Mouse (Mus musculus) limb, embryonic 14.5 days (tissue): ENCODE measurements around the gene H2-T23. TPM values are rescaled to one million over a fixed set of nuclear protein-coding genes. Genes with fewer than 3 reads are reported as not detected.
"Not testable (repeated sequence)": the region's sequence is repeated elsewhere in the genome, so short reads cannot be mapped to it uniquely, and the experiment has no call there.

Experiments used
- ATAC-seq: fragments of 200-750 bp; cut with Nextera tagmentation; 2 replicates; pipeline ENCODE4 v1.8.0; 2017; ENCODE audit warnings: low read depth, moderate number of reproducible peaks, moderate TSS enrichment; ENCODE audit not compliant: low FRiP score
- DNase-seq: peaks from one replicate; pipeline ENCODE4 v3.0.0-alpha.2; 2015; ENCODE audit warnings: low spot score
- H3K27ac ChIP-seq: fragments of 300-500 bp; sonication (generic); replicated peaks from 2 replicates; pipeline ENCODE4 v1.5.1; 2014; ENCODE audit warnings: low read depth, mild to moderate bottlenecking, low read length, moderate library complexity, mixed read lengths
- H3K27me3 ChIP-seq: fragments of 300-500 bp; sonication (generic); 2 replicates; pipeline ENCODE4 v1.6.1; 2014; ENCODE audit warnings: low read length, mixed read lengths; ENCODE audit not compliant: control insufficient read depth, insufficient read depth
- H3K36me3 ChIP-seq: fragments of 300-500 bp; sonication (generic); 2 replicates; pipeline ENCODE4 v1.6.1; 2014; ENCODE audit warnings: mild to moderate bottlenecking, low read length, moderate library complexity, mixed read lengths; ENCODE audit not compliant: control insufficient read depth, insufficient read depth
- H3K4me1 ChIP-seq: fragments of 300-500 bp; sonication (generic); 2 replicates; pipeline ENCODE4 v1.6.1; 2014; ENCODE audit warnings: antibody characterized with exemption, low read length, mixed read lengths; ENCODE audit not compliant: control insufficient read depth, insufficient read depth
- H3K4me2 ChIP-seq: fragments of 300-500 bp; sonication (generic); replicated peaks from 2 replicates; pipeline ENCODE4 v1.6.1; 2014; ENCODE audit warnings: low read depth, mild to moderate bottlenecking, low read length, moderate library complexity; ENCODE audit not compliant: severe bottlenecking
- H3K4me3 ChIP-seq: fragments of 300-500 bp; sonication (generic); replicated peaks from 2 replicates; pipeline ENCODE4 v1.5.1; 2014; ENCODE audit warnings: low read length
- H3K9ac ChIP-seq: fragments of 300-500 bp; sonication (generic); 2 replicates; pipeline ENCODE4 v1.6.1; 2014; ENCODE audit warnings: mild to moderate bottlenecking, low read depth, low read length, moderate library complexity; ENCODE audit not compliant: severe bottlenecking
- H3K9me3 ChIP-seq: fragments of 300-500 bp; sonication (generic); 2 replicates; pipeline ENCODE4 v1.6.1; 2016; ENCODE audit warnings: low read length; ENCODE audit not compliant: control insufficient read depth
- POLR2A ChIP-seq: fragments of 200-500 bp; IDR thresholded peaks from 2 replicates; pipeline ENCODE4 v1.8.0; 2012; ENCODE audit warnings: inconsistent platforms, mild to moderate bottlenecking, moderate library complexity, borderline replicate concordance; ENCODE audit not compliant: insufficient read depth, insufficient read length; ENCODE audit errors: extremely low read depth
- WGBS: fragments of 180-500 bp; shearing (Covaris S2); extraction: QIAGEN DNeasy Blood & Tissue Kit; methylation state at CpG from one replicate; pipeline ENCODE4 v1.1.7; 2014; 5-methylcytosine and 5-hydroxymethylcytosine counted together
- polyA plus RNA-seq, 2 experiments: library from polyadenylated mRNA; depleted of rRNA in 1 of 2; stranded (reverse) in 1 of 2; unstranded in 1 of 2; fragments of >200 nt; fragmentation: Nextera tagmentation in 1 of 2; extraction: Ambion mirVana in 1 of 2; gene quantifications; 2 replicates each; pipeline versions ENCODE4 v1.2.1 to v1.2.3; 2012 to 2014

The H2-T23 gene
- polyA plus RNA-seq, 2 experiments = 10.0 to 13.5 TPM

DNA sequence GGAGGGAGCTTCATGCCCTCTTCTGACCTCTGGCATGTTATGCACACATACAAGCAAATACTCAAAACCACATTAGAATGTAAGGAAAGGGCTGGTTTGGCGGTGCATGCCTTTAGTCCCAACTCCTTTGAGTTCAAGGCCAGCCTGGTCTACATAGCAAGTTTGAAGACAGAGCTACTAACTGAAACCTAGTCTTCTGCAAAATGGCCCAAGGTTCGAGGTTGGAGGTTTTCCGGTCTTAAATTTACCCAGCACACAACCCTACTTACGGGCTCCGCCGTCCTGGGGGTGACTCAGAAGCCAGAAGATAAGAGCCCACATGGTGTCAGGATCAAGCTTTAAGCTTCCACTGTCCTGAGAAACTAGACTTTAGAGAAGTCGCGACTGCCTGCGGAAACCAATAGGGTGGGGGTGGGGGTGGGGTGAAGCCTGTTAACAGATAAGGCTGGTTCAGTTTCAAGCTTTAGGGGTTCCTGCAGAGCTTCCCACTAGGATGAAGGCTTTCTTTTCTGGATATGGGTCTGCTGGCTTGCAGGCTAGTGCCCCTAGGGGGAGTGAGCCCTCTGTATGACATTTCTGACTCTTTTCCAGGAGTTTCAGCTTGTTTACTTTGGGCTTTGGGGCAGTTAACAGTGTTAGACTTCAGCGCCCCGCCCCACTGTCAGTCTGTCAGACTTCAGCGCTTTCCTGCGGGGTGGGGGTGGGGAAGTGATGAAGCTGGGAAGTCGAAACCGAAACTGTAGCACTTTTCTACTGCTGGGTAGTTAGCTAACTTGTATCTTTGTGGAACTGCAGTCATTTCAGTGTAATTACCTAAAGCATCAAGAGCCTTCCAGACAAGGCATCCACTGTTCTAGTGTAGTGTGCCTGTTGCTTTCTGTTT is 12.2 kb downstream of the H2-T23 start, which contains the start of gene H2-T24:
Gene H2-T24 (minus strand): TSS at position 370 of the 883 bp plus-strand sequence.
- Histone ChIP-seq H3K4me2 (peak within 1 kb of the TSS; percentile 31), H3K4me1 (0 out of 2 replicates have a peak, but pooled peaks cover 5% of the 10 kb centered on the region), H3K27ac (no peak within 1 kb of the TSS; the same call in 1 of the 2 replicates), H3K36me3 (0 out of 2 replicates have a peak, but pooled peaks cover under 1% of the 10 kb centered on the region), H3K4me3 (no peak within 1 kb of the TSS; the same call in 1 of the 2 replicates), H3K9me3 (no peaks in the 10 kb centered on the region), H3K9ac (no peak within 1 kb of the TSS), H3K27me3 (no peaks in the 10 kb centered on the region)
- no peak for TF ChIP-seq POLR2A
- DNase-seq (peak; percentile 21), ATAC-seq (no peak)
- 45% methylated on average over 15 of the region's 15 CpGs for WGBS

DNA sequence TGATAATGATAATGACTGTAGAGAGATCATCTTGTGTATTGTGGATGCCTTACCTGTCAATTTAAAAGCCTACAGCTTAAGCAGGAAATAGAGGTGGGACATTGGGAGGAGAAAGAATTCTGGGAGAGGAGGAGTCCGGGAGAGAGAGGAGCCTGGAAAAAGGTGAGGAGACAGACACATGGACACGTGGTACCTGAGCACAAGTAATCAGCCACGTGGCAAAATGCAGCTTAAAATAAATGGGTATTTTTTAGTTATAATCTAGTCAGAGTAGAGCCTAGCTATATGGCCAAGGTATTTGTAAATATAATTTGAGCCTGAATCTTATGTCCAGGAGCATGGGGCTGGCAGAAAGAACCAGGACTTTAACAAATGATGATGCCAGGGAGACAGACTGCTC is 13.1 kb downstream of the H2-T23 start:
- no peaks in the 10 kb centered on the region for H3K27me3 ChIP-seq
- H3K4me1 ChIP-seq = 0 out of 2 replicates have a peak, but pooled peaks cover 5% of the 10 kb centered on the region
- H3K27ac ChIP-seq = no peak overlapping the region; the same call in 1 of the 2 replicates
- no peak overlapping the region for H3K9ac ChIP-seq
- no peak for DNase-seq
- no peak for TF ChIP-seq POLR2A
- WGBS = 77% methylated on average over 3 of the region's 3 CpGs
- no peak for ATAC-seq
- H3K4me3 ChIP-seq = no peak overlapping the region
- H3K4me2 ChIP-seq = no peak overlapping the region
- H3K36me3 ChIP-seq = peaks cover 8% of the 10 kb centered on the region; the same call in 1 of the 2 replicates
- no peaks in the 10 kb centered on the region for H3K9me3 ChIP-seq

DNA sequence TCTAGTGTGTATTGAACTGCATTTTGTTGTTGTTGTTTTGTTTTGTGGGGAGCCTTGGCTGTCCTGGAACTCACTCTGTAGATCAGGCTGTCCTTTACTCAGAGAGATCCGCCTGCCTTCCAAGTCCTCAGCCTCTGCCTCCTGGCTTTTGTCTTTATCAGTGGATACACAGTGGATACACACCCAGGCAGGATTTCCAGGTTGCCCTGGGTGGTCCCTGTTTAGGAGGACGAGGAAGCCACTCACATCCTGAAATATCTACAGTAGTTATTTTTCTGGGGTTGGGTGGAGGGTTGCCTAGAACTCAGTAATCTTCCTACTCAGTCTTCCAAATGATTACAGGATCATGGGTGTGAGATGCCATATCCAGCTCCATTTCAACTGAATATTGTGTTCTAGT is 13.7 kb downstream of the H2-T23 start:
- ATAC-seq = no peak
- Histone ChIP-seq H3K27ac (no peak overlapping the region), H3K27me3 (no peaks in the 10 kb centered on the region), H3K36me3 (peaks cover 13% of the 10 kb centered on the region), H3K4me1 (0 out of 2 replicates have a peak, but pooled peaks cover 5% of the 10 kb centered on the region), H3K9me3 (no peaks in the 10 kb centered on the region), H3K4me2 (no peak overlapping the region), H3K4me3 (no peak overlapping the region), H3K9ac (no peak overlapping the region)
- WGBS = 60% methylated on average over 2 of the region's 2 CpGs
- TF ChIP-seq POLR2A = no peak
- no peak for DNase-seq

DNA sequence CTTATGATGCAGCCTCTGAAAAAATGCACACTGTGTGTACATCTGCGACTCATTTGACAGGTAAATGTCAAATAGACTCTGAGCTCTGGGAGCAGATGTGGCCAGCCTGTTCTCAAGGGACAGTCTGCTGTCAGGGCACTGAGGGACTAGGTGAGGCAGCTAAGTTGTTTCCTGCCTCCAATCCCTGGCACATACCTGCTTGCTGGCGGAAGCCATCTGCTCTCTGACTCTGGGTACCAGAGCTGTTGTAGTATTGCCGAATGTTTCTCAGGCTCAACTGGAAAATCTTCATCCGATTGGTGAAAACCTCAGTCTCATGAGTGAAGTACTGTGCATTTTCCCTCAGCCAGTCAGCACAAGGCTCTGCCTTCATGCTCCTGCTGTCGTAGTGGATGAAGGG is 15.6 kb downstream of the H2-T23 start:
- H3K9me3 ChIP-seq = no peaks in the 10 kb centered on the region
- no peak for TF ChIP-seq POLR2A
- H3K4me3 ChIP-seq = no peak overlapping the region
- 85% methylated on average over 5 of the region's 5 CpGs for WGBS
- no peak overlapping the region for H3K4me2 ChIP-seq
- ATAC-seq (no peak), DNase-seq (no peak)
- no peak overlapping the region for H3K27ac ChIP-seq
- no peaks in the 10 kb centered on the region for H3K27me3 ChIP-seq
- H3K9ac ChIP-seq = no peak overlapping the region
- H3K4me1 ChIP-seq = 0 out of 2 replicates have a peak, but pooled peaks cover 5% of the 10 kb centered on the region
- H3K36me3 ChIP-seq = peaks cover 13% of the 10 kb centered on the region

DNA sequence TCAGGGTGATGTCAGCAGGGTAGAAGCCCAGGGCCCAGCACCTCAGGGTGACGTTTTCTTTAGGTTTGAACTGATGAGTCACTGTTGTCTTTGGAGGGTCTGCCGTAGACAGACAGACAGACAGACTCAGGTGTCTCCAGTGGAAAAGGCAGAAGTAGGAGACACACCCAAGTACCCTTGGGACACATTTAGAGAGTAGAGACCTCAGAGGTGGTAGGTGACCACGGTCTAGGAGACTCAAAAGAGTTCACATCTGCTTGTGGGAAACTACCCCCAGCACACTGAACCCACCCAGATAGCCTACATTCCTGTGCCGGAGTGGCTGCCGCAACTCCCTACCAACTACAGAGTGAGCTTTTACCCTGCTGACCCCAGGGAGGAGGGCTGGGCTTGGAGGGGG is 17.7 kb downstream of the H2-T23 start:
- Histone ChIP-seq H3K27me3 (no peaks in the 10 kb centered on the region), H3K36me3 (peaks cover 13% of the 10 kb centered on the region), H3K4me3 (no peak overlapping the region), H3K27ac (no peak overlapping the region), H3K4me2 (no peak overlapping the region), H3K9me3 (no peaks in the 10 kb centered on the region), H3K4me1 (no peaks in the 10 kb centered on the region), H3K9ac (no peak overlapping the region)
- TF ChIP-seq POLR2A = no peak
- ATAC-seq (no peak), DNase-seq (no peak)
- WGBS = 90% methylated on average over 5 of the region's 5 CpGs

DNA sequence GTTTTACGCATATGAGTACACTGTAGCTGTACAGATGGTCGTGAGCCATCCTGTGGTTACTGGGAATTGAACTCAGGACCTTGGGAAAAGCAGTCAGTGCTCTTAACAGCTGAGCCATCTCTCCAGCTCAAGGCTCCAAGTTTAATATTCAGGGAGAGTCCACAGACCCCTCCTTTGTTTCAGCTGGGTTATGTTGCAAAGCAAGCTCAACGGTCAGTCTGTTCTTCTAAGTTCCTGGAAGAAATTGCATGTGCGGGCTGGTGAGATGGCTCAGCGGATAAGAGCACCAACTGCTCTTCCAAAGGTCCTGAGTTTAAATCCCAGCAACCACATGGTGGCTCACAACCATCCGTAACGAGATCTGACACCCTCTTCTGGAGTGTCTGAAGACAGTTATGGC is 28.2 kb downstream of the H2-T23 start:
- WGBS = 93% methylated on average over 7 of the region's 7 CpGs
- ATAC-seq = not testable (repeated sequence)

More for the DNA sequence above, 28.2 kb downstream of the H2-T23 start:
- not testable (repeated sequence) for H3K4me1 ChIP-seq, H3K4me3 ChIP-seq, H3K9me3 ChIP-seq, H3K27me3 ChIP-seq, H3K9ac ChIP-seq, H3K27ac ChIP-seq, DNase-seq, H3K4me2 ChIP-seq, H3K36me3 ChIP-seq
